Mouse (Mus musculus) adrenal gland, postnatal 25 days (tissue): Measurements from ENCODE around the gene Rab6b. TPM values are rescaled to one million over a fixed set of nuclear protein-coding genes. Genes with fewer than 3 reads are reported as not detected.
"Not testable (repeated sequence)": the region's sequence is repeated elsewhere in the genome, so short reads cannot be mapped to it uniquely, and the experiment has no call there.

Experiments used
- DNase-seq: peaks from one replicate; pipeline ENCODE4 v3.0.0; 2021; ENCODE audit warnings: mixed read lengths
- total RNA-seq: library from RNA; stranded (reverse); gene quantifications from 2 replicates; pipeline ENCODE4 v1.2.3, GENCODE M21; 2021

Rab6b gene
- total RNA-seq, 1 experiment from 2014 or later = 2.1 TPM

DNA sequence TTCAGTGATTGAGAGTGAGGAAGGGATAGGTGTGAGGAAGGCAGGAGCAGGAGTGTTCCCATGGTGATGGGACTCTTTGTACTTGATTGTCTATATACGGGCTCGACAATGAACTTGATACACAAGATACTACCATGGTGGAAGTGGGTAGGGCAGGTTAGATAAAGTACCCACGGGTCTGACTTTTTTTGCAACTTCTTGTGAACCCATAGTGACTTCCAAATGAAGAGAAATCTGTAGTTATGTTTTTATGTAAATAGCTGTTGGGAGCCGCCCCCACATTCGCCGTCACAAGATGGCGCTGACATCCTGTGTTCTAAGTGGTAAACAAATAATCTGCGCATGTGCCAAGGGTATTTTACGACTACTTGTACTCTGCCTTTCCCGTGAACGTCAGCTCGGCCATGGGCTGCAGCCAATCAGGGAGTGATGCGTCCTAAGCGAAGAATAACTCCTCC, 3.2 kb upstream of the Rab6b start:
- DNase-seq = not testable (repeated sequence)

DNA sequence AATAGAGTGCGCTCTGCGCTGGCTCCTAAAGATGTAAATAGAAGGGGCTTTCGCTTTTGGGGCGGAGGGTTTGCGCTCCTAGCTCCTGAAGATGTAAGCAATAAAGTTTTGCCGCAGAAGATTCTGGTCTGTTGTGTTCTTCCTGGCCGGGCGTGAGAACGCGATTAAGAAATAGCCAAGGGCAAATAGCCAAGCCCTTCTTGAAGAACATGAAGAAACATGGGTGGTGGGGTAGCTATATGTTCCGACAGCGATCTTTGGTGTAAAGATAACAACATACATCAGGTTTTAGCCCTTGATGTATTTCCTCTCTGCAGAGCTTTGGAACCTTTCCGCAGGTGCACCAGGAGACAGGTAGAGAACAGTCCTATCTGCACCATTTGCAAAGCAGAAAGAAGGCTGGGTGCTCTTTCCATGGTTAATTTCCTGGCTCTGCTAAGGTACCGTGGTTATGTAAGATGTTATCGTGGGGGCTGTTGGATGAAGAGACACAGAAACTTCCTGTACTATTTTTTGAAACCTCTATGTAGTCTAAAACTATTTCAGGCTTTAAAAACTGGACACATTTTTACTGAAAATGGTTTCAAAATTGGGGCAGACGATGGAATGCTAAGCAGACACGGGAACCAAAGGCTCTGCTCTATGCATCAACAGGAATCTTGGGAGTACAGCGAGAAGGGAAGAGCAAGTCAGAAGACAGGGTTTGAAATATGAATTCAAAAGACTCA, 2.5 kb upstream of the Rab6b start:
- DNase-seq = no peak

DNA sequence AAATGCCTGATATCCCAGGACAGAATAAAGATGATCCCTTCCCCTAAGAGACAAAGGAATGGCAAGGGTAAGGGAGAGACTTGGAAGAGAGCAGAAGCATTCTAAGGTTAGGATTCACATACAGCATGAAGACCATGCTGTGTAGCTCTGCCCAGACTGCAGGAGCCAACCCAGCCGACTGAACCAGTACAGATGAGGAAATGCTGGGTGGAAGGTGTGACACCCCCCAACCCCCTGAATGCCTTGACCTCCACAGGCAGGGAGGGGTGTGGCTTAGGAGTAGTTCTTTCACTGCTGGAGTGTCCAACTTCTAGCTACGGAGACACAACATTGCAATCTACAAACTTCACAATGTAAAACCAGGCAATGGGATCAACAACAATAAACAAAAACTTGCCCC, 1.7 kb upstream of the Rab6b start:
- no peak for DNase-seq

DNA sequence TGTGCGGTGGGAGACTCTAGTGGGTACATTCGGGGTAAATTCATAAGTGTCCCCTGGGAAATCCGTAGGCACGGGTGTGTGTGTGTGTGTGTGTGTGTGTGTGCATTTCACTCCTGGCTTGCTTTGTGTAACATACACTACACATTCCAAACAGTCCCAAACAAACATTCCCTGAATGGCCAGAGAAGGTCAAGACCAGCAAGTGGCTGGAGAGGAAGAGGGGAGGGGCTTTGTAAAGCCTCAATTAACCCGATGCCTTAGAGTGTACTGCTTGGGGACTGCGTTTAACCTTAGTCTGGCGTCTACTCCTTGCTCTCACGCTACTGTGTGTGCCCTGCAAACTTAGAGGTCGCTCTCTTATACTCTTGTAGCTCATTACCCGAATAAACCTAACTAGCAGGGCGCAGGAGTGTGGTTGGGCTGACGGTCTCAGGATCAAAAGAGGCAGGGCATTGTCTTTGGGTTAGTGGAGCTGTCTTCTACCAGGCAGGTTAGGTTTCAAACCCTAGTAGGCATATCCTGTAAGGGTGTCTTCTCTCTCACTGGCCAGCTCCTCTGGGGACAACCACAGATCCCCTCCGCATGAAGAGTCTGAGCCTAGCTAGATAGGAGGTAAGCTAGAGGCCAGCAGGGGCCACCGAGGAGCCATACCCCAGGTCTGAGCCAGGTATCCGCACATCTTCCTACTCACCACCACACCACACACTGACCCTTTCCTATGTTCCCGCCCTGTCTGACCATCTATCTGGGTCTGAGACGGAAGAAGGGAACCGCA, 673 bp upstream of the Rab6b start:
- no peak for DNase-seq

DNA sequence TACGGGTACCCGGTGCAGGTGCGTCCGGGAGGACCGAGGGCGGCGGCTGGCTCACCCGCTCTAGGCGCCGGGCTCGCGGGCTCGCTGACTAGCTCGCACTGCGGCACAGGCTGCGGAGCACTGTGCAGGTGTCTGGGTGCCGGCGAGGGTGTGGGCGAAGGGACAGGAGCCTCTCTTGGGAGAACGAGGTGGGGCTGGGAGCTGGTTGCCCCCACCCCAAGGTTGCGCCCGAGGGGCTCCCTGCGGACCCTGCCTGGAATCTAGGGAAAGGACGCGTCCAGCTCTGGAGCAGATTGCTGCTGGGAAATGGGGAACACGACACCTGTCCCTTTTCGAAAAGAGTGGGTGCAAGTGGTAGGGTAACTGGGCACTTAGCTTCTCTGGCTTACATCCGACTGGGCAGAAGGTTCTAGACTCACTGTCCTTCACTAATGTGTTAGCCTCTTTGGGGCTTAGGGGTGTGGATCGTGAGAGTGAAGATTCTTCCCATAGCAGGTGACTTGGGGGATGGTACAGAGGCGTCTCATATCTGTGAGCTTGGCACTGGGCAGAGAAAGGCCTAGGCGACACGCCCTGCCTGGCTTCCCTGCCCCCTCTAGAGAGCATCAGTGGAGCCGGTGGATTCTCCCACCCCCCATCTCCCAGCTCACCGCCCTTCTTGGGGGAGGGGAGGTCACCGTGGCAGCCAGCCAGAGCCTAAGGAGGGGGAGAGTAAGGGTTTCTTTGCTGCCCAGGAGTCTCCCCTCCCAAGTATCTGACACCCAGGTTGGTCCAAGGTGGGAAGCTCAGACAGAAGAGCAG, 1.1 kb downstream of the Rab6b start:
- peak; percentile 29 for DNase-seq

DNA sequence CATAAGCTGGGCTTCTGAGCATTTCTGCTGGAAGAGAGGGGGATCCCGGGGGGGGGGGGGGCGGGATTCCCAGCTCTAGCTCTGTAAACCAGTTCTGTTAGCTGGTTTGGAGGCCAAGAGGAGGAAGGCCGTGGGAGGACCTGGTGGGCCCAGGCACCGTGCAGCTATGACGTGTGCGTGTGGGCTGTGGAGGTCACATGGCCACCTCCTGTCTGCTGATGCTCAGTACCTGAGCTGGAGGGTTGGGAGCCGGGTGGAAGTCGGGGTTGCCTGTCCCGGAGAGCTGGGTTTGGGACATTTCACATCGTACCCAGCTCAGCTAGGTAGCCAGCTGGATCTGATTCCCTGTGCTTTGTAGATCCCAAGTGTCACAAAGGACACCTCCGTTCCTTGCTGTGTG, 1.8 kb downstream of the Rab6b start:
- no peak for DNase-seq

DNA sequence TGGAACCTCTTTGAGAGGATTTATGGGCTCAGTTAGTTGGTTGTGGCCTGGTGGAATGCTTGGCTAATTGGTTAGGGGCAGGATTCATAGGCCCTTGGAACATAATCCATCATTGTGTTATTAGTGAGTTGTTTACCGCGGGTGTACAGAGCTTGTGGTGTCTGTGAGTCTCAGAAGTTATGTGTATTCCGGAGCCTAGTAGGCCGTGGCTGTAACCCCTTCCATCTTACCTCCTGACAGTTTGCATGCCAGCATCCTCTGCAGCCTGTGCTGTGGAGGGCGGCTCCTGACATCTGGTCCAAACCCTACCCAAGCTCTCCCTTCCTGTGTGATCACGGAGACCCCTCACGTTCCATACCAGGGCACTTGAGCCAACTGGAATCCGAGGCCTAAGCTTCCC, 2.7 kb downstream of the Rab6b start:
- DNase-seq = no peak

DNA sequence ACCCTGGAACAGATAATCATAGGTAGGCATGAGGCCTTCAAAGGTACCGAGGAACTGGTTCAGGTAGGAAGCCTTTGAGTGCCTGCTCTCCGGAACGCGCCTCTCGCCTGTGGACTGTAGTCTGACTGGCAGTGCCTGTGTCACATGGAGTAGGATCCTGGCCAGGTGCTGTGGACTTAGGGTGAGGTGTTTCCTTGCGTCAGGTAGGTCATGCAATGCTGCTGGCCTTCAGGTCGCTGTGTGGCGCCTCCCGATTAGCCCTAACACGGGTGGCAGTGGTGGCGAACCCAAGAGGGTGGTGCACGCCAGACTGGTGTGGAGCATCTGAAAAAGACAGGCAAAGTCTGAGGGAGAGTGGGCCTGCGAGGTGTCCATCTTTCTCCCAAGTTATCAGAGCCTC, 3.3 kb downstream of the Rab6b start:
- no peak for DNase-seq

DNA sequence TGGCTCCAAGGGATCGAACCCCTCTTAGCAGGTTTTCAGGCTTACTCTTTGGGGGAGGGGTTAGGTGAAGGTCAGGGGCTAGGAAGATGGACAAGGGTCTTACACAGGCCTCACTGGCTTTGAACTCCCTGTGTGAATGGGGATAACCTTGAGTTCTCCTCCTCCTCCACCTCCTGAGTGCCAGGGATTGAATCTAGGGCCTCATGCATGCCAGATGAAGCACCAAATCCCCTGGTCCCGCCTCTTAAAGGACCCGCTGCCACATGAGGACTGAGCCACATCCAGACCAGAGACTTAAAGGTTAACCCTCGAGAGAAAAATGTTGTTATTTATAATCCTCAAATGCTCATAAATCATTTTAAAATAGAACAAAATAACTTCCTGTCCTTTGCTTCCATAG, 5.4 kb downstream of the Rab6b start:
- no peak for DNase-seq

DNA sequence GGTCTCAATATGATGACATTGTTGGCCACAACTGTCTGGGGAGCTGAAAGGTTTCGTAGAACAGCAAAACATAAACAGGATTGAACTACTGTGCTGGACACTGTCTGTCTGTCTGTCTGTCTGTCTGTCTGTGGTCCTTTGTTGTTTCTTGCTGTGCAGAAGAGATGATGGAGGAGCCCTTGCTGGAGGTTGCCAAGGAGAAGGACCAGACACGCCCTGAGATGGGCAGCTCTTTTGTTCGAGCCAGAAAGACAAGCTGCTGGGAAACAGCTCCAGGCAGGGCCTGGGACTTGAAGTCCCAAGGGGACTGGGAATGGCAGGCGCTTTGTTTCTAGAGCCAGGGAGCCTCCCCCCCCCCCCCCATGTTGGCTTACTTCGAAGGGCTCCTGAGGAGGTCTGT, 5.9 kb downstream of the Rab6b start:
- DNase-seq = no peak

DNA sequence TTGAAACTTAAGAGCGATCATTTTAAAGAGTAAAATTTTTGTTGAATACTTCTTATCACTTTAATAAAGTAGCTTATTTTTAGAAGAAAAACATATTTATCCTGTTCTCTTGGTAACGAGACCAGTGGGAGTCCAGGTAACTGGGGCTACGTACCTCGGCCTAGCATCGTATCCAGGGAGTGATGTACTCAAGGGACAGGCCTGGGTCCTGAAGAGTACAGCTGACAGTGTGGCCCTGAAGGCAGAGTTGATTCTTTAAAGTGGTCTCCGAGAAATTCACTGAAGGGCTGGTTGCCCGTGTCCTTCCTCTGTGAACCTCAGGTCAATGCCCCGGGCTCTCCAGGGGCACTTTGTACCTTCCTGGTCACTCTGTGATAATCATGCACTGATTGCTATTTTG, 6.4 kb downstream of the Rab6b start:
- no peak for DNase-seq

DNA sequence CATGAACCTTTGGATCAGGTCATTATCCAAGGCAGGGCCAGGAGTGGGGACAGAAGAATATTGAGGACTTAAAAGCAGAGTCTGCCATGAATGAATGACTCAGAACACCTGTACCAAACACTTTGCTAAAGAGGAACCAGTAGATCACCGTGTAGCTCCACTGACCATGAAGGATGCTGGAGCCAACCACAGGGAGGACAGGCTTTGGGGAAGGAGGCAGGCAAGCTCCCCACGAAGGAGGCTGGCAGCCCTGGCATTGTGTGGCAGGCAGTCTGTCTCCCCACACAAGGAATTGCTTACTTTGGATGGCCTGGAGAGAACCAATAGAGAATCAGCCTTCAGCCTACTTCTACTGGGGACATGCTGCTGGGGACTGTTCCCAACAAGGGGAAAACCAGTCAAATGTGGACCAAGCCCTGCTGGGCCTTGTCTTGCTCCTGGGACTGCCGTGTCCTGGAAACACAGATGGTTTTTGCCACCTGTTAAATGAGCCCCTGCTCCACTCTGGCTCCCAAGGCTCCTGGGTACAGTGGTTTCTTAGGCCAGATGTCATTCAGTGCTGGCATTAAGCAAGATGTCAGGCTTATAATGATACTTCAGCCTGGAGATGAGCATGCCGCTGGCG, 7.2 kb downstream of the Rab6b start:
- no peak for DNase-seq

DNA sequence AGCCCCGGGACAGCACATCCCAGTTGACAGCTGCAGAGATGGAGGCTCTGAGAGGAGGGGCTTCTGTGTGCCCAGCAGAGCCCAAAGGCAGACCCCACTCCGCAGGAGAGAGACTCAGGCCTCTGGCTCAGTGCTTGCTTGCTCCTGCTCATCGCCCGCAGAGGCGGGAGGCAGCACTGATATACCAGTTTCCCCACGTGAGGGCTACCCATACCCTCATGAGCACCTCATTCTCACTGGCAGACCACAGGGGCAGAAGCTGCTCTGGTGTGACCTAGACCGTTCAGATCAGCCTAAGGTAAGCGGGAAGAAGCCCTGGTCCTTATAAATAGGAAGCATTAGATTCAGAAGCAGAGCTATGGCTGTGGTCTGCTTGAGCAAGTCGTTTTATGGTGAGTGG, 8.2 kb downstream of the Rab6b start:
- DNase-seq = no peak

DNA sequence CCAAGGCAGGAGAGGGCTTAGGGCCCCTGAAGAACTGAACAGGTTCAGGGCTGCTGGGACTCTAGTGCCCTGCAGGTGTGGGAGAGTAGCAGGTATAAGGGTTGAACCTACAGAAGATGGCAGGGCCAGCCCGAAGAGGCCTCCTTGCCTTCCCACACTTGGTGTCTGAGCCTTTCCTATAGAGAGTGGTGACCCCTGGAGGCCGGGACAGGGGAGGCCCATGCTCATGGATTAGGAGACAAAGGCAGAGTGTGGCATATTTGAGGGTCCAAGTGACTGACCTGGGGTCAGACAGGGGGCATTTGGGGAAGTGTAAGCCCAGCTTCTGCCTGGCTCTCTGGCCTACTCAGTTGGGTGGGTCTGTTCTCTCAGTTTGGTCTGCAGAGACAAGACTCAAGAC, 8.6 kb downstream of the Rab6b start:
- DNase-seq = no peak

DNA sequence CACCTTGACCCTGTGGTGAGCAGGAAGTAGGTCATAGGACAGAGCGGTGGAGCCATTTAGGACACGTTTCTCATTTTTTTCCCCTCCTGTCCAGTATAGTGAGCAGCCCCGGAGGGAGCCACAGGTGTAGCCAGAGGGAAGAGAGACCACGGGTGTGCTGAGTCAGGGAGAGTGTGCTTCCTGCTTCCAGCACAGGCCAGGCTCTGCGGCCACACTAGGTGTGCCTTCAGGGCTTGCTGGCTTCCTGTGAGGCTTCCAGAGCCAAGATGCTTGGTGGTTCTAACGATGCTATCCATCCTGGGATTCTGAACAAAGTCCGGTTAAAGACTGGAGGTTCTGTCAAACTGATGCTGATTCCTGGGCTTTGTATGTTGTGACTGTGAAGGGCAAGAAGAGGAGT, 10.0 kb downstream of the Rab6b start:
- DNase-seq = no peak

DNA sequence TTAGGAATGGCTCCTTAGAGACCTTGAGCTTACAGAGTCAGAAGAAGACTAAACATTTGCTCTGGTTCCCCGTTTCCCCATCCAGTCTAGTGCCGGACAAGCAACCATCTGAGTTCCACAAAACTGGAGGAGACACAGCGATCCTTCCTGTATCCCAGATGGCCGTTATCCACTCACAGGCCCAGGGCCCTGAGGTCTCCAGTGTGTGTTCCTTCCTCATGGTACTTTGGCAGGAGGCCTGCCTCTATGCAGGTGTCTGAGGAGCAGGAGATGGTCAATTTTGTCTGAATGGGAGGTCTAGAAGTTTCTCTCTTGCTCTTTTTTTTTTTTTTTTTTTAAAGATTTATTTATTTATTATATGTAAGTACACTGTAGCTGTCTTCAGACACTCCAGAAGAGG, 13.2 kb downstream of the Rab6b start:
- DNase-seq = no peak

DNA sequence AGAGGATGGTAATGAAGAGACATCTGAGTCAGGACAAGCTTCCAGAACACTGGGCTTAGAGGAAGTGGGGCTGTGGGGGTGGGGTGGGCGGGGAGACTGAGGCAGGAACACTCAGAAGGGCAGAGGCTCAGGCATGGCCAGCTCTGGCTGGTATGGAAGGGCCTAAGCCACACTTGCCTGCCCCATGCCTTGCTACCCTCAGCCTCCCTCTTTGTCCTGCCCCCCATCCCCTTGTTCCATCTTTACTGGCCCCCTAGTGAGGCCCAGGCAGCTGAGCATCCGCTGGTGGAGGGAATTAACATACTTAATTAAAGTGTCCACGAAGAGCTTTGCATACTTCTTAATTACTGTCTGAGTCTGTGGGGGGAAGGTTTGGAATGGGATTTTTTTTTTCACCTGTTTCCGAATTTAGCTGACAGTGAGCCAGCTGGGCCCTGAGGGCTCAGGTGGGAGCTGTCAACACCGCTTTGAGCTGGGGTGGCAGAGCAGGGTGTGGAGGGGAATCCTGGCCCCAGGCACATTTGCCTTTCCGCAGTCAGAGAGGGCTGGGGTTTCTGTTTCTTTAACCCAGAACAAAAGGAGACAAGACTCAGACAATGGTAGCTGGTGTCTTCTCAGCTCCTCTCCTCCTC, 22.0 kb downstream of the Rab6b start:
- no peak for DNase-seq

DNA sequence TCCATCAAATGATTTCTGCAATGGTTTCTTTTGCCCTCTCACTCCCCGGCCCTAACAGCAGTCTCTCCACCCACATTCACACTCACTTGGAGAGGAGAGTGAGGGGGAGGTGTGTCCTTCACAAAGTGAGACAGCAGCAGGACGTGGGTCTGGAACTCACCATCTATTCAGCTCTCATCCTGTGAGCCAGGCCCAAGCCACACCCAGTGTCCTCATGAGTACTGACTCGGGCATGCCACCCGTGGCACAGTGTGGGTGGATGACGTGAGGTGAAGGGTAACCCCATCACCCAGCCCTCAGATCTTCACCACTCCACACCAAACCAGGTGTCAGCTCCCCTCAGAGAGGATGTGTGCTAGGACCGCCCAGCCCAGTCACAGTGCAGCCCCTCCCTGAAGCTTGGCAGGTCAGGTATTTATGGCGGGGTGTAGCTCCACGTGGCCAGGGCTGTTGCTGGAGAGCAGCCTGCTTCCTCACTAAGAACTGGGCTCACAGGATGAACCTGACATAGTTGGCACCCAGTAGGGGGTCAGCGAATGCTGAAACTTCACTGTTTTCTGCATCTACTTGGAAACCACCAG, 23.0 kb downstream of the Rab6b start:
- no peak for DNase-seq

DNA sequence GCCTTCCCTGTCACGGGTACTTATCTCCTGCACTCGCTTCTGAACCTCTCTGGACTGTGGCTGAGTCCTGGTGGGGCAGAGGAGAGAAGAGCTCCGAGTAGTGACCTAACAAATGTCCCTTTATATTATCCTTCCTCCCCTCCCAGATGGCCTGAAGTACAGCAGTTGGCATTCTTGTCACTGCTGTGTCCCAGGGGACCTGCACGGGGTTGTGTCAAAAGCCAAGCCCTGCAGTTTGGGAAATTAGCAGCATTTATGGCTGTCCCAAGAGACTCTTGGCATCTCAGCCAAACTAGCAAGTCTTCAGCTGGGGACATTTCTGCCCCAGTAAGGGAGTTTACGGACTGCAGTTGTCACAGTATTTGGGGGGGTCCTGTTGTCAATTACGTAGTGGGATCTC, 27.9 kb downstream of the Rab6b start:
- DNase-seq = peak; percentile 21

DNA sequence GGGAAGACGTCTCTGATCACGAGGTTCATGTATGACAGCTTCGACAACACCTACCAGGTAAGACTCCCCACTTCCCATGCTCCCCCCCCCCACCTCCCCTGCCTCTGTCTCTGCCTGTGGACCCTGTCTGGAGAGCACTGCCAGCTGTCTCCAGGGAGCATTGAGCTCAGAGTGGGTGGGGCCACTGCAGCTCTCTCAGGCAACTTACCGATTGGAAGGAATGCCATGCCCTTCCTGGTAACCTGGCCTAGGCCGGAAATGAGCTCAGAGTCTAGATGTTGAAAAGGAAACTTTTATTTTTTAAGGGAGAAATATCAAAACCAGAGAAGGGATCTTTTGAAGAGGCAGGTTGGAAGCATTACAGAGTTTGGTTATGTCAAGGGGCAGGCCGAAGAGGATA, 28.8 kb downstream of the Rab6b start:
- no peak for DNase-seq

DNA sequence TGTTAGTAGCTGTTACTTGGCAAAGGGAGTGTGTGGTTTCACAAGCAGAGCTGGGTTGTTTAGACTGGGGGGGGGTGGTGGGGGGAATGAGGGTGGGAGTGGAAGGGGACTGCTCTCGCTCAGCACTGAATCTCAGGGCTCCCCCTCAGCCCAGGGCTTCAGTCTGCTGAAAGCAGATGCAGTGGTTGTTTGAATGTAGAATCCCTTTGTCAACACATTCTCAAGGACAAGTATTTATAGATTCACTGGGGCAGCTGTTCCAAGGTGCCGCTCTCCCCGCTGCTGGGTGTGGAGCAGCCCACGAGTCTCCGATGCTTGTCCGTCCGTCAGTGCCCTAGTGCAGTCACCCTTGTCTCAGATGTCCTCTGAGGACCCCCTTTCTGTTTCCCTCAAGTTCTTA, 29.7 kb downstream of the Rab6b start:
- no peak for DNase-seq

DNA sequence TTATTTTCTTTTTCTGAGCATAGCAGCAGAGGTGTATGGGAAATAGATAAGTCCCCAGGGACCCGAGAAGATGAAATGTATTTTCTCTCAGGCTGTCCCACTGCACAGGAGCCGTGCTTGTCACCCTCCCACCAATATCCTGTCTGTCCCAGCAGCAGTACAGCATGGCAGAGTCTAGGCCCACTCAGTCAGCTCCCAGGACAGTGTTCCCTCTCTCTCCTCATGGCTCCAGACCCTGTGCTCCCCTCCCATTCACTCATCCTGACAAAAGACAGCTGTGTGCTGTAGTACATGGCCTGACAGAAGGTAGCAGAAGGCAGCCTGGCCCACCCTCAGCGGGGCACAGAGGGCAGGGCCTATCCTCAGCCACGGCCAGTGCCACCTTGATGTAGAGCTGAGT, 32.3 kb downstream of the Rab6b start:
- no peak for DNase-seq
